Mouse (Mus musculus) CH12.LX (cell line): ENCODE data around the gene Nfat5. TPM values are rescaled to one million over a fixed set of nuclear protein-coding genes. Genes with fewer than 3 reads are reported as not detected.

Source experiments
- DNase-seq: peaks from one replicate; pipeline ENCODE4 v3.0.0-alpha.2; 2013; ENCODE audit errors: extremely low read depth
- H3K27ac ChIP-seq: 2 replicates; pipeline ENCODE4 v1.5.1; 2012; ENCODE audit warnings: low read depth, mild to moderate bottlenecking, control low read depth, moderate library complexity; ENCODE audit not compliant: insufficient read depth
- H3K27me3 ChIP-seq: replicated peaks from 2 replicates; pipeline ENCODE3; 2012; ENCODE audit warnings: inconsistent platforms
- H3K36me3 ChIP-seq, 2 experiments: replicated peaks in 1 of 2; 2 replicates each; pipeline versions ENCODE3 to v1.6.1; 2012; ENCODE audit warnings: inconsistent platforms in 1 of 2, low read length in 1 of 2, mild to moderate bottlenecking in 1 of 2, mixed read lengths in 1 of 2, moderate library complexity in 1 of 2; ENCODE audit not compliant: control insufficient read depth in 1 of 2, insufficient read depth in 1 of 2
- H3K4me1 ChIP-seq, 2 experiments: 2 replicates each; pipeline ENCODE4 v1.6.1; 2012; ENCODE audit warnings: inconsistent platforms in 1 of 2, moderate library complexity in 1 of 2; ENCODE audit not compliant: insufficient read depth in 2 of 2, control insufficient read depth in 1 of 2
- H3K4me2 ChIP-seq: 2 replicates; pipeline ENCODE4 v1.6.1; 2012; ENCODE audit warnings: low read depth, mild to moderate bottlenecking, control low read depth; ENCODE audit not compliant: poor library complexity, insufficient read depth, severe bottlenecking
- H3K4me3 ChIP-seq, 3 experiments: fragments of 150-350 bp in 1 of 3; sonication (generic) in 1 of 3; replicated peaks in 1 of 3; 2 replicates each; pipeline versions ENCODE3 to v1.5.1; 2011 to 2012; ENCODE audit warnings: low read depth in 2 of 3, low read length in 2 of 3, mild to moderate bottlenecking in 2 of 3, moderate library complexity in 2 of 3, control low read depth in 1 of 3, improper control_type of control experiment in 1 of 3, inconsistent platforms in 1 of 3, mixed read lengths in 1 of 3; ENCODE audit not compliant: poor library complexity in 1 of 3
- H3K79me2 ChIP-seq: replicated peaks from 2 replicates; pipeline ENCODE4 v1.6.1; 2012; ENCODE audit warnings: mild to moderate bottlenecking, moderate library complexity; ENCODE audit not compliant: control insufficient read depth, poor library complexity, insufficient read depth, severe bottlenecking; ENCODE audit errors: extremely low read depth
- H3K9ac ChIP-seq: 2 replicates; pipeline ENCODE4 v1.6.1; 2012; ENCODE audit warnings: low read depth, mild to moderate bottlenecking, control low read depth, moderate library complexity; ENCODE audit not compliant: insufficient read depth
- H3K9me3 ChIP-seq: replicated peaks from 2 replicates; pipeline ENCODE3; 2012; ENCODE audit warnings: low read length, inconsistent platforms, mixed read lengths
- CHD2 ChIP-seq: IDR thresholded peaks from 2 replicates; pipeline ENCODE4 v1.6.1; 2011; ENCODE audit warnings: low read length, improper control_type of control experiment
- ELF1 ChIP-seq: IDR thresholded peaks from 2 replicates; pipeline ENCODE4 v1.6.1; 2014; ENCODE audit warnings: low read depth, mild to moderate bottlenecking, inconsistent platforms, low read length, improper control_type of control experiment
- EP300 ChIP-seq: IDR thresholded peaks from 2 replicates; pipeline ENCODE4 v1.6.1; 2011; ENCODE audit warnings: low read length, improper control_type of control experiment
- HCFC1 ChIP-seq: IDR thresholded peaks from 2 replicates; pipeline ENCODE4 v1.6.1; 2012; ENCODE audit warnings: low read depth, mild to moderate bottlenecking, inconsistent platforms, low read length, improper control_type of control experiment
- IRF4 ChIP-seq: IDR thresholded peaks from 2 replicates; pipeline ENCODE4 v1.6.1; 2014; ENCODE audit warnings: low read depth, mild to moderate bottlenecking, inconsistent platforms, low read length, improper control_type of control experiment
- JUN ChIP-seq: IDR thresholded peaks from 2 replicates; pipeline ENCODE4 v1.6.1; 2011; ENCODE audit warnings: low read depth, mild to moderate bottlenecking, low read length, improper control_type of control experiment, moderate library complexity; ENCODE audit not compliant: insufficient read depth
- MAFK ChIP-seq: IDR thresholded peaks from 2 replicates; pipeline ENCODE4 v1.6.1; 2011; ENCODE audit warnings: low read length, improper control_type of control experiment; ENCODE audit not compliant: insufficient replicate concordance
- MAX ChIP-seq: IDR thresholded peaks from 2 replicates; pipeline ENCODE4 v1.6.1; 2011; ENCODE audit warnings: low read length, improper control_type of control experiment
- MAZ ChIP-seq: IDR thresholded peaks from 2 replicates; pipeline ENCODE4 v1.6.1; 2012; ENCODE audit warnings: low read depth, mild to moderate bottlenecking, inconsistent platforms, low read length, improper control_type of control experiment, moderate library complexity
- MEF2A ChIP-seq: IDR thresholded peaks from 2 replicates; pipeline ENCODE4 v1.6.1; 2014; ENCODE audit warnings: low read depth, mild to moderate bottlenecking, inconsistent platforms, low read length, improper control_type of control experiment, borderline replicate concordance
- MXI1 ChIP-seq: IDR thresholded peaks from 2 replicates; pipeline ENCODE4 v1.6.1; 2011; ENCODE audit warnings: mild to moderate bottlenecking, low read depth, low read length, improper control_type of control experiment
- NRF1 ChIP-seq: IDR thresholded peaks from 2 replicates; pipeline ENCODE4 v1.6.1; 2014; ENCODE audit warnings: low read depth, mild to moderate bottlenecking, inconsistent platforms, low read length, improper control_type of control experiment, moderate library complexity
- POLR2A ChIP-seq: IDR thresholded peaks from 2 replicates; pipeline ENCODE4 v1.6.1; 2011; ENCODE audit warnings: low read depth, mild to moderate bottlenecking, improper control_type of control experiment, low read length
- POLR2AphosphoS2 ChIP-seq: IDR thresholded peaks from 2 replicates; pipeline ENCODE4 v1.6.1; 2011; ENCODE audit warnings: low read depth, low read length, improper control_type of control experiment
- RAD21 ChIP-seq: IDR thresholded peaks from 2 replicates; pipeline ENCODE4 v1.6.1; 2011; ENCODE audit warnings: low read depth, mild to moderate bottlenecking, low read length, improper control_type of control experiment, moderate library complexity
- SIN3A ChIP-seq: IDR thresholded peaks from 2 replicates; pipeline ENCODE4 v1.6.1; 2012; ENCODE audit warnings: low read length, improper control_type of control experiment, inconsistent platforms
- SMC3 ChIP-seq: IDR thresholded peaks from 2 replicates; pipeline ENCODE4 v1.6.1; 2011; ENCODE audit warnings: low read depth, low read length, improper control_type of control experiment
- TBP ChIP-seq: conservative IDR thresholded peaks from 2 replicates; pipeline ENCODE4 v1.6.1; 2011; ENCODE audit warnings: low read depth, low read length, improper control_type of control experiment
- TCF12 ChIP-seq: IDR thresholded peaks from 2 replicates; pipeline ENCODE4 v1.6.1; 2014; ENCODE audit warnings: low read depth, mild to moderate bottlenecking, inconsistent platforms, low read length, improper control_type of control experiment
- UBTF ChIP-seq: IDR thresholded peaks from 2 replicates; pipeline ENCODE4 v1.6.1; 2012; ENCODE audit warnings: low read depth, mild to moderate bottlenecking, inconsistent platforms, low read length, improper control_type of control experiment, moderate library complexity
- USF2 ChIP-seq: conservative IDR thresholded peaks from 2 replicates; pipeline ENCODE4 v1.6.1; 2011; ENCODE audit warnings: low read depth, low read length, improper control_type of control experiment
- ZC3H11A ChIP-seq: IDR thresholded peaks from 2 replicates; pipeline ENCODE4 v1.6.1; 2012; ENCODE audit warnings: low read depth, mild to moderate bottlenecking, inconsistent platforms, low read length, improper control_type of control experiment
- ZKSCAN1 ChIP-seq: IDR thresholded peaks from 2 replicates; pipeline ENCODE4 v1.6.1; 2012; ENCODE audit warnings: low read depth, inconsistent platforms, low read length, improper control_type of control experiment, borderline replicate concordance
- ZMIZ1 ChIP-seq: IDR thresholded peaks from 2 replicates; pipeline ENCODE4 v1.6.1; 2012; ENCODE audit warnings: low read depth, mild to moderate bottlenecking, inconsistent platforms, low read length, improper control_type of control experiment
- dilution Hi-C: fragments of 300-500 bp; cut with MboI; formaldehyde crosslinking; loops from 2 replicates; pipeline ENCODE4 v1.14.3; 2020; ENCODE audit warnings: low sequenced_read_pairs; ENCODE audit not compliant: extremely low pct_unique_long_range_greater_than_20kb, extremely low pct_ligation_motif_present
- in situ Hi-C: fragments of 300-500 bp; cut with MboI; formaldehyde crosslinking; loops from 3 replicates; pipeline ENCODE4 v1.14.3; 2019; ENCODE audit warnings: low sequenced_read_pairs, low pct_ligation_motif_present, low pct_unique_long_range_greater_than_20kb, mixed read lengths
- polyA plus RNA-seq: library from polyadenylated mRNA; unstranded; fragments of >175 nt; gene quantifications from 2 replicates; pipeline ENCODE4 v1.2.1, GENCODE M21; 2012; ENCODE audit warnings: low read depth; ENCODE audit not compliant: insufficient read length
- total RNA-seq, 2 experiments: library from RNA; depleted of rRNA; stranded (reverse); fragments of 300-350 nt in 1 of 2; fragments of >200 nt in 1 of 2; gene quantifications; 2 replicates each; pipeline ENCODE4 v1.2.3; 2012 to 2014

The Nfat5 gene
- total and polyA plus RNA-seq, 3 experiments = 13.2 to 36.2 (median 18.6) TPM

- Histone ChIP-seq H3K9me3 (no peaks in the 10 kb centered on the region), H3K79me2 (peaks cover 14% of the 10 kb centered on the region), H3K4me1 (peaks cover 3 to 18% of the 10 kb centered on the region in 2 experiments; a peak in 3 of 4 replicates), H3K4me3 (no peak overlapping the region), H3K36me3 (peaks cover 86 to 97% of the 10 kb centered on the region in 2 experiments), H3K27ac (no peak overlapping the region), H3K27me3 (no peaks in the 10 kb centered on the region), H3K4me2 (no peak overlapping the region), H3K9ac (no peak overlapping the region)
- in situ Hi-C loops (no loop called here), dilution Hi-C loops (no loop called here)
- TF ChIP-seq UBTF (no peak), MXI1 (no peak), ZKSCAN1 (no peak), JUN (no peak), SIN3A (no peak), USF2 (no peak)
- no peak for DNase-seq
Observed at GRCm38 (mm10) chr8:107417001-107417400, 123.7 kb downstream of the Nfat5 start.

- Histone ChIP-seq H3K79me2 (peaks cover 42% of the 10 kb centered on the region), H3K4me1 (peaks cover 8 to 38% of the 10 kb centered on the region in 2 experiments), H3K9me3 (no peaks in the 10 kb centered on the region), H3K36me3 (peaks cover 35 to 41% of the 10 kb centered on the region in 2 experiments), H3K9ac (peak overlapping the region; percentile 85), H3K27me3 (peaks cover 2% of the 10 kb centered on the region), H3K4me2 (peak overlapping the region; percentile 95), H3K4me3 (peak overlapping the region; percentile 86 to 97 (median 86)), H3K27ac (no peak overlapping the region)
- no peak for DNase-seq
- no peak for TF ChIP-seq IRF4
- TF ChIP-seq ZC3H11A = no peak
- no peak for TF ChIP-seq EP300
- no peak for TF ChIP-seq ZMIZ1
- no peak for TF ChIP-seq USF2
- no peak for TF ChIP-seq MAFK
- no peak for TF ChIP-seq ZKSCAN1
- TF ChIP-seq CHD2 = no peak
- in situ Hi-C loops = no loop called here
- dilution Hi-C loops = no loop called here
Observed at GRCm38 (mm10) chr8:107424176-107424575, 130.9 kb downstream of the Nfat5 start.

DNA sequence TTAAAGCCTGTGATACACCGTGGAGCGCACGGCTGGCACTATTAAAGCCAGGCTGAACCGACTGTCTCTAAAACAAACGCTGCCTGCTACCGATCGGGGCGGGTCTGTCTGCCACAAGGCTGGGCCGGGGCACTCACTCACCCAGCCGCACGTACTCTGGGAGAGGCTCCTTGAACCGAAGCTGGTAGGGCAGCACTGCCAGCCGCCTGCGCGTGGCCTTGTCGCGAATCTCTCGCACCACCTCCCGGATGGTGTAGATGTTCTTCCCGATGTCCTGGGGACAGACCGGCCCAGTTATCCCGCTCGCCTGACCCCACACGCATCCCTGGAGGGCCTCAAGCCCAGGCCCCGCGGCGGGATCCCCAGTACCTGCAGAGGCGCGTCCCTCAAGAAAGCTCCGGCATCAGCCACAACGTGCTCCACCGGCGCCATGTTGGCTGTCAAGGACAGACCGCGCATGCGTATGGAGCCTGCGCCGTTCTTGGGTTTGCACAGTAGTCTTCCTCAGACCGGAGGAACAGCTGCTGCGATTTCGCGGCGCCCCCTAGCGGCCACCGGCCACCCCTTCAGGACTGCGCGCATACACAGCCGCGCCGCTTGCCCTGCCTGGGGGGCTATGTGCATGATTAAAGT is 131.4 kb downstream of the Nfat5 start, which contains the start of gene Nob1:
Gene Nob1 (minus strand): TSS at position 455 of the 633 bp plus-strand sequence.
- H3K4me3 ChIP-seq = peak within 1 kb of the TSS; percentile 86 to 97 (median 86)
- DNase-seq = peak; percentile 97
- peaks cover 2% of the 10 kb centered on the region for H3K27me3 ChIP-seq
- H3K9me3 ChIP-seq = no peaks in the 10 kb centered on the region
- in situ Hi-C loops (no loop called here), dilution Hi-C loops (no loop called here)
- peaks cover 30 to 36% of the 10 kb centered on the region in 2 experiments for H3K36me3 ChIP-seq
- peaks cover 8 to 37% of the 10 kb centered on the region in 2 experiments for H3K4me1 ChIP-seq
- no peak within 1 kb of the TSS for H3K27ac ChIP-seq
- H3K4me2 ChIP-seq = peak within 1 kb of the TSS; percentile 95
- H3K79me2 ChIP-seq = peaks cover 42% of the 10 kb centered on the region
- peak within 1 kb of the TSS; percentile 85 for H3K9ac ChIP-seq
- no peak for TF ChIP-seq ZC3H11A
- TF ChIP-seq MEF2A = no peak
- TF ChIP-seq EP300 = no peak
- peak; percentile 94 for TF ChIP-seq NRF1
- TF ChIP-seq ZKSCAN1 = no peak
- TF ChIP-seq MXI1 = peak; percentile 92
- 0 out of 2 replicates have a peak, but pooled peaks have one; percentile 34 for TF ChIP-seq MAZ
- peak; percentile 70 for TF ChIP-seq HCFC1
- peak; percentile 98 for TF ChIP-seq POLR2A
- TF ChIP-seq TBP = peak; percentile 71; the same call in 1 of the 2 replicates
- 0 out of 2 replicates have a peak, but pooled peaks have one; percentile 58 for TF ChIP-seq POLR2AphosphoS2
- TF ChIP-seq SMC3 = peak; percentile 59
- TF ChIP-seq RAD21 = peak; percentile 68
- no peak for TF ChIP-seq UBTF
- peak; percentile 84 for TF ChIP-seq TCF12
- TF ChIP-seq MAX = peak; percentile 95
- TF ChIP-seq ELF1 = peak; percentile 45
